Mouse (Mus musculus) cerebellum, adult 9-10 months (tissue): Measurements from ENCODE around the gene Fam240a.

Experiments used
- DNase-seq: peaks from one replicate; pipeline ENCODE4 v3.0.0; 2022

The Fam240a gene

DNA sequence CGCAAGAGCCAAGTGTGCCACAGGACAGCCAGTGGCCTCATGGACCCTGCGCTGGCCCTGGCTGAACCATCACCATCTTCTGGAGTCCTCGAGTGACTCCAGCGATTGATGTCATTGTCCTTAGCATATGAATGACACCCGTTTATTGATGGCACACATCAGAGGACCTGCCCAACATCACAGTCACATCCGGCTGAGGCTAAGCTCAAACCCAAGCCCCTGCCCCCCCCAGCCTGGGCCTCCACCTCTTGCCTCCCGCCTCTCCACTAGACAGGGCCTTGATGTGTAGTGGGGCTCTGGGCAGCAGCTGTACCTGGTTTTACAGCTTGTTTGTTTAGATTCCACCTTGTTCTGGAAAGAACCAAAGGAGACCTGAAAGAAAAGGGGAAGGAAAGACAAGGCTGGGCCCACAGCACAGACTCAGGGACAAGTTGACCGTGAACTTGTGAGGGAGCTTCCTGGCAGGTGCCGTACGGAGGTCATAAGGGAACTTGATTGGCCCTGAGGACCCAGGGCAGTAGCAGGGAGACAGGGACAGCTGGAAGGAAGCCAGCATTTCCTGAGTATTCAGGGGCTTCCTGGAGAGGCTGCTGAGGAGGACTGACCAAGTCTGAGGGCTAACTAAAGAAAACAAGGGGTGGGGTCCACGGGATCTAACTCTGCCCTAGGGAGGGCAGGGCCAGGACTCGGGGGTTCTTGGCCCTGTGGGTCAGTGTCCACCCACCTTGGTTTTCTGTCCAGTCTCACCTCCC lies 25.4 kb downstream of the Fam240a start:
- DNase-seq, result no peak

DNA sequence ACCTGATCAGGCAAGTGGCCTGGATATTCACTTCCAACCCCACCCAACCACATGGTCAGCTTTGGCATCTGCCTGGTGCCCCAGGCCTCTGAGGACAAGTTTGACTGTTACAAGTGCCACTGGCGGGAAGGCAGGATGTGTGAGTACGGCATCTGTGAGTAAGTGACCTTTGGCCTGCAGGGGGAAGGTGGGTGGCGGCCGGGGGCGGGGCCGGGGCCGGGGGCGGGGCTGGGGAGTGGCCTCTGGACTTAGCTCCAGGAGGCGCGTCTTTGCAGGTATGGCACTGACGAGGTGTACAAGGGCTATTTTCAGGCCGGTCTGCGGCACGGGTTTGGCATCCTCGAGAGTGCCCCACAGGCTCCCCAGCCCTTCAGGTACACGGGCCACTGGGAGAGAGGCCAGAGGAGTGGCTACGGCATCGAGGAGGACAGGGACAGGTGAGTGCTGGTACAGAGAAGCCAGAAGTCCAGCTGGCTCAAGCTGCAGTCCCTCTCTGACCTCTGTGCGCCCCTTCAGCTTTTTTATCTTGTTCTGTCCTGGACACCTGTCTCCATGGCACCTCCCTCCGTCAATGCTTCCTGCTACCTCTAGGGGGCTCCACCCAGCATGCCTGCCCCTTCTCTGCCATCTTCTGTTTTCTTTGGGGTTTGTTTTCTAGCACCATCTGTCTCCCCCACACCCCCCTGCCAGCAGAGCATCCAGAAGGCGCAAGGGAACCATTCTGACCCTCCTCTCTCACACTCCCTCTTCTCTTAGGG lies 26.5 kb downstream of the Fam240a start:
- DNase-seq, result no peak

DNA sequence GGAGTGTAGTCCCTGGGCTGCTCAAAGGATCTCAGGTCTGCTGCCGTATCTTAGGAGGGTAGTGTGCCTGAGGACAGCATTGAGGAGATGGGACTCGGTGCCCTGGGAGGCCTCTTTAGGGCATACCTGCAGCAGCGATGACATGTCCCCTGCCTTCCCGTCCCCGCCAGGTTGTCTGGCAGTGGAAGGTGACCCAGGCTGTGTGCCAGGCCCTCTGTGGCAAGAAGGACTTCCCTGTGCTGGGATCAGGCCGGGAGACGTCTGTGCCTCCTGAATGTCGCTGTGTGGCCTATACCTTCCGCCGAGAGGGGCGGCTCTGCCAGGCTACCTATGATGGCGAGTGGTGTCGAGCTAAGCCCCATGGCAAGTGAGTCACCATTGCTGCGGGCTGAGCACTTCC lies 27.7 kb downstream of the Fam240a start:
- no peak for DNase-seq

DNA sequence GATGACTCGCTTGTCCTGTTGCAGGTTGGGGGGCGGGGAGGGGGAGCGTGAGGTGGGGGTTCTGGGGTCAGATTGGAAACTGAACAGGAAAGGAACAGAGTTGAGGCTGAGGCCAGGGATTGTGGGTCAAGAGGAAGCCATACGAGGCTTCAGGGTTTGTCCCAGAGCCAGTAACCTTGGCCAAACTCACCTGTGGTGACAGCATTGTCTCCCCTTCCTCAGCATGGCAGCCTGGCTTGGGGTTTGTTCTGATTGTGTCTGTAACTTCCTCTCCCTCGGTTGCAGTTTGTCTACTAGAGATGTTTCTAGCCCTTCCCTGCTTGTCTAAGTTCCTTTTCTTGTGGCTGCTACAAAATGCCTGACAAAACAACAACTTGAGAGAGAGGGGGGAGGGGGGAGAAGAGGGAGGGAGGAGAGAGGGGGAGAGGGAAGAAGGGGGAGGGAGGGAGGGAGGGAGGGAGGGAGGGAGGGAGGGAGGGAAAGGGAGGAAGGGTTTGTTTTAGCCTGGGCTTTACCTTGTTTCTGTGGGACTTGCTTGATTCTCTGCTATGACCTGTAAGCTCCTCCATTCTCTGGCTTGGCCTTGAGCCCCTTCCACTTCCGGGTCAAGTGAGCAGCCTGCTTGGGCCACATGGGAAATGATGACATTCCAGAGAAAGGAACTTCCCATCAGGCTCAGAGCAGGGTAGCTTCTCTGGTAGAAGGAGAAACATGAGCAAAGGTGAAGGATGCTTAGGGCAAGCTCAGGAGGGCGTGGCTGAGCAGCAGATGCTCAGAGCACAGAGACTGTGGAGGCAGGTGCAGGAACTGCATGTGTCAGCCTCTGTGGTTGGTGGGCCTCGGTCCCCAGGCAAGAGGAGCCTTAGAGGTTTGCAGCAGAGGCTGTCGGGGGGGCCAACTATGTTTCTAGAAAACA lies 29.0 kb downstream of the Fam240a start:
- DNase-seq, result no peak

DNA sequence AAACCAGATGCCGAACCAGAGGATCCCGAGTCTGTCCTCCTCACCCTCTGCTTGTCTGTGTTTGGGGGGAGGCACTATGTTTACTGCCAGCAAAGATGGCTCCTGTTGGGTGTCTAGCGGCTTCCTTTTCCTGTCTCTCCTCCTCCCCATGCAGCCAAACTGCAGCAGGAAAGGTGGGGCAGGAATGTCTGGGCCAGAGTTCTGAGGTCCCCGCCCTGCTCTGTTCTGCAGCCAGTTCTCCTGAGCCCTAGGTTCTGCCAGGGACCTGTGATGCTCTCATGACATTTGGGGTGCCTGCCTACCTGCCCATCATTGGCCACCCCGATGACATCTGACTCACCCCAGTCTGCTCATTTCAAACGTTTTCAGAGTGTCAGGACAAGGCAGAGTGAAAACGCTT lies 34.7 kb downstream of the Fam240a start:
- DNase-seq, result no peak

DNA sequence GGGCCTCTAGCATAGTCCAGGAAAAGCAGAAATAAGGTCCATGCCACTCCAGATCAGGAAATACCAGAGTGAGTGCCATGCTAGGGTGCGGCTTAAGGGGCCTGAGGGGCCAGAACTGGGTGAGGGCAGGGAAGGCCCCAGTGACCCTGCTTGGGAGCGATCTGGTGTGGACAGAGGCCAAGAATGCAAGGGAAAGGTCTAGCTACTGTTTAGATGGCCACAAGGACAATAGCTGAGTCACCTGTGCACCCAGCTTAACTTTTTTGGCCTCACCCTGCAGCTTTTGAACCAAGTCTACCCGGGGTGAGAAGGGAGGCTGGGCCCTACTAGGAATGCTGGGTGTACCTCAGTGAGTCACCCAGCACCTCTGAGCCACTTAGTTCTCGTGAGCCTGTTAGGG lies 35.9 kb downstream of the Fam240a start:
- no peak for DNase-seq

DNA sequence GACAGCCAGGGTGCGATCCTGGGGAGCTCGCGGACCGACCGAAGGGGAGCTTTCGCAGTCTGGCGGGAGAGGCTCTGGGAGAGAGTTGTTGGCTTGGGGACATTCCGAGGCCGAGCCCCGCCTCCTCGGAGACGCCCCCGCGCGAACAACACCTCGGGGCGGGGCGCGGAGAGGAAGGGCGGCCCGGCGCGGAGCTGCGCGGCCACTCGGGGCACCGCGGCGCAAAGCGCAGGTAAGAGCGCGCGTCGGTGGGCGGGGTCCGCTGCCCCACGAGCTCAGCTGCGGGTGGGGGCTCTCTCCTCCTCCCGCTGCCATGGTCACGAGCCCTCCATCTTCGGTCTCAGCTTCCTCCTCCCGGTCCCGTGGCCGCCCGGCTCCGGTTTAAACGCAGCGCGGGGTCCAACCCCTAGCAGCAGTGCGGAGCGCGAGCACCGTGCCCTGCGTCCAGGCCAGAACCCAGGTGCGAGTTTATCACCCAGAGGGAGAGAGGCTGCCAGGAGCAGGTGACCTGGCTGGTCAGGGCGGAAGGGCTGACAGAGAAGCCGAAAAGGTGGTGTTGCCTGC lies 36.6 kb downstream of the Fam240a start, which contains the start of gene Tmie:
Gene Tmie (minus strand): TSS at position 116 of the 564 bp plus-strand sequence.
- DNase-seq, result no peak

DNA sequence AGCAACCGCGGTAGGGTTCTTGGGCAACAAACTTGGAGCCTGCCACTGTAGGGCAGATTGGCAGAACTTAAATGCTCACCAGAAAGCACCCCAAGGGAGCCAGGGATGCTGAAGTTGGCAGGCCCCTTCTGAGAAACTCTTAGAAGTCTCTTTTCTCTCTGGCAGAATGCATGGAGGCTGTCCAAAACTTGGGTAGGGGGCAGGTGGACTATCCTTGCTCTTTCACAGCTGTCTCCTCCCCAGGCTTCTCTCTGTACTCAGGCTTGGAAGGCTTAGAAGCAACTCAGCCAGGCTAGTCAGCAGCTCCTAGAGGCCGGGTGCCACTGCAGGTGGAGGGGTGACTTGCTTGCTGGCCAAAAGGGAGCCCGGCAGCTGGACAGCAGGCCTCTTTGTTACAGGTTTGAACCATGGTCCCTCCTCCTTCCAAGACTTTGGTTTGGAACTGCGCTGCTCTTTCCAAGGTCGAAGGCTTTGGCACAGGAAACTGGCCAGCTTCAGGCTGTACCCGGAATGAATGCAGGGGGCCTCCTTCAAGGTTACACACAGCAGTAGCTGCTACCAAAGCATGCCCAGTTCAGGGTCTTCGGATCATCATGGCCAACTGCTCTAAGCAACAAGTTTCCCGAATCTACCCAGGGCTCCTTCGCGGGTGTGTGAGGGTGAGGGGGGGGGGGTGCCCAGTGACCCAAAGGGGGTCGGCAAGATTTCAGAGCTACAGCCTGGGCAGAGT lies 37.3 kb downstream of the Fam240a start, which contains the start of gene Als2cl:
Gene Als2cl (plus strand): TSS at position 680 of the 730 bp plus-strand sequence.
- no peak for DNase-seq

DNA sequence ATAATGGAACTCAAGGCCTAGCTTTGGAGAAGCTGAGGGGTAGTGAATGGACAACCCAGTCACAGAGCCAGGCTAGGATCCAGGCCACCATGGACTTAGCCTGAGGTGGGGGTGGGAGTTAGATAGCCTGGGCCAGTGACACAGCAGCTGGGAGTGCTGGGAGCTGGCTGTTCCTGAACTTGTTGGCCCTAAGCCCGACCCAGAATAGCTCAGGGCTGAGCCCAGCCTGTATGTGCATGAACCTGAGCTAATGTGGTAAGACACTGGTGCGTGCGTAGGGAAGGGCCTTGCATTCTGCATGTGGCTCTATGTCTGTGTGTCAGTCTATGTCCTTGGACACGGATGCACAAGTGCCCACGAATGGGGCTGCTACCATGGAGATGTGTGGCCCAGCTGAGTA lies 38.8 kb downstream of the Fam240a start:
- no peak for DNase-seq

DNA sequence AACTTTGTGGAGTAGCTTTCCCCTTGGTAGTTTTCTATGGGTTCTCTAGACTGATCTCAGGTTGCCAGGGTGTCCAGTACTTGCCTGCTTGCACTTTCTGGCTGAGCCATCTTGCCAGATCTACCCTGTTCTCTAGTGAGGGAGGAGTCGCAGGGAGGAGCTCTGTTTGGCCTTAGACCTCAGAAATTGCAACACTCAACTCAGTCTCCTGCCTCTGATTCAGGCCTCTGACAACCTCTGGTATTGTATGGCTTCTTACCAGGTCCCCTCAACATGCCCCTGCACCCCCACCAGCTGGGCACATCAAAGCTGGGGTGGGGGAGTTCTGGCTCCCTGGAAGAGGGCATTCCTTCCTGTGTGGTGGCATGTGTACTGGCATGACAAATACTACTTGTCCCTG lies 39.3 kb downstream of the Fam240a start:
- DNase-seq, result no peak

DNA sequence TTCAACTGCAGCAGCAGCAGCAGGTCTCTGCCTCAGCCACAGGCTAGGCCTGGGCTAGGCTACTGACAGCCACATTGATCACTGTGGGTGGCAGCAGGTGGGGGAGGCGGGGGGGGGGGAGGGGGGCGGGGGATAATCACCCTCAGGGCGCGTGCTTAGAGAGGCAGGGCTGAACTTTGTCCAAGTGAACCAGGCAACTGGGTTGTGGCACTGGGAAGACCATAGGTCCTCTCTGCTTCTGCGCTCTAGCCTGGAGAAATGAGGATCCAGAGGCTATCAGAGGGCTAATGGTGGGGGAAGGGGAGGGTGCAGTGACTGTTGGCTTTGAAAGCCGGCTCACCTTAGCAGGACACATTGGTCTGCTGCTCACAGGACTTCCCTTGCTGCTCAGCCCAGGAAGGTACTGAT lies 41.4 kb downstream of the Fam240a start:
- DNase-seq, result no peak

DNA sequence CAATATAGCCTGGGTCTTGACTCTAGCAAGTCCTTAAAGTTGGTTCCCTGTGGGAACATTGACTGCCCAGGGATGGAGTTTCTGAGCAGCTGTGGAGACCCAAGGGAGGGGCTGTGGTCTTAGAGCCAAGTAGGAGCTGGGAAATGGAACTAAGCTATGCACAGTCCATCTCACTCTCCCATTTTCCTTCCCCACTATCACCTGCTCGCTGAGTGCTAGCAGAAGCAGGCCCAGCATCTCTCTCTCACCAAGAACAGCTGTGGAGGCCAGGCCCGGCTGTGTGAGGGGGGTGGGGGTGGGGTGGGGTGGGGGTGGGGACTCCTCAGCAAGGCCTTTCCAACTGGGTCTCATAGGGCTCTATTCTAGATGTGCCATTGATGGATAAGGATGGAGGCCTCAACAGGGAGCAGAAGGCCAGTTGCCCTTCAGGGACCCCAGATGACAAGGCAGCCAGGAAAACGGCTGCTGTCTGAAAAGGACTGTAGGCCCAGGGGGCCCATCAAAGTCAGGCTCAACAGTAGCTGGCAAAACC lies 41.9 kb downstream of the Fam240a start:
- DNase-seq, result no peak

DNA sequence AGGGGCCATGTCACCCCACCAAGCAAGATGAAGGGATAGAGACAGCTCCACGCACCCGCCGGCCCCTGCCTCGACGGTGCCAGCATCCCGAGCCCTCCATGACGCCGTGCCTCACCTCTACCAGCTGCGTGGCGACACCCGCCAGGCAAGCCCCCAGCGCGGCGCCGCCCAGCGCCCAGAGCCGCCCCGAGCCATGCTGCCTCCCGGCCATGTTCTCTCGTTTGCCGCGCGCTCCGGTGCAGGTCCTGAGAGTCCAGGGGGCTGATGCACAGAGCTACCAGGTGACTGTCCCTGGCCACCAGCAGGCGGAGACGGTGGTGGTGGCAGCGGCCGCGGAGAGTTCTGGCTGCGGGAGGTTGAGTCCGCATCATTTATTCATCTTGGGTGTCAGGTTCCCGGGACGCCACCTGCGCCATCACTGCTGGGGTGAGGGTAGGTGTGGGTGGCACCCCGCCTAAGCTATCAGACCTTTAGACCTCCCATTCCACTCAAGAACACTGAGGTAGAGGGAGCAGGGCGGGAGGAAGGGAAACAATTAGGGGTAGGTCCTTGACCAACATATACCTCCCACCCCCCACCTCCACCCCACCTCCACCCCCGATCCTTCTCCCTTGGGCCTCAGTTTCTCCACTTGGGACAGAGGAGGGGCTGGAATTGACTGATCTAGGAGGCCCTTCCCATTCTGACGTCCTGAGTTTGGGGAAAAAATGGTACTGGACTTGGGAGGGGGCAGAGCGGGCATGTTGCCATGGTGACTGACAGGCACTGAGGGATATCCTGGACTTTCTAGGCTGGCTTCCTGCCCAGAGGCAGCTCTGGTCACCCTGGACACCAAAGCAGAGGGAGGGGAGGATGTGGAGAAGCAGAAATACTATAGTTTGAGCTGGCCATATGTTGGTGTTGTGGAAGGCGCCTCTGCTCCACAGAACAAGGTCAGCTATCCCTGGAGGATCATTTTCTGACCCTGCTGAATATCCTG lies 42.7 kb downstream of the Fam240a start:
- no peak for DNase-seq

DNA sequence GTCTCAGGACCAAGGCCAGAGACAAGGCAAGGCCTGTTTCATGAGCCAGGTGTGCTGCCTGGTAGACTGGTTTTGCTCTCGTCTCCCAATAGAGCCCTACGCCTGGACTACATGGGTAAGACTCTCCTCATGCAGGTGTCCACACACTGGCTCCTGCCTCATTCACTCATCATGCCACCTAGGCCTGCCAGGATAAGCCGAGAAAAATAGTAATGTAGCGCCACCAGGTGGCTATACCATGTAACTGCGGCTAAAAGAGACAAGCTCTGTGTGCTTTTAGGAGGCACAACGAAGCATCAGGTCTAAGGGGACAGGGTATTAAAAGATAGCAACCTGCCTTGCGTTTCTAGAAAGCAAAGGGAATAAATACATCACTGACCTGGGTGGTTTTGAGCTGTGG lies 45.6 kb downstream of the Fam240a start:
- DNase-seq, result peak; percentile 55
